Mouse (Mus musculus): ENCODE data around the gene Fbxw8. TPM values are rescaled to one million over a fixed set of nuclear protein-coding genes. Genes with fewer than 3 reads are reported as not detected.
A peak's percentile ranks its signal among the peaks of the same experiment; 100 is the strongest.

Fbxw8 gene
- polyA plus RNA-seq, 1 experiment from 2014 or later: 26.0 TPM

- no peak overlapping the region for H3K27ac ChIP-seq (ENCODE audit: low read length)
- no peak for ATAC-seq (ENCODE audit: low read depth)
- 73% methylated on average over 6 of the region's 6 CpGs for WGBS
Measured at GRCm38 (mm10) chr5:118078550-118078949, 76.7 kb downstream of the Fbxw8 start.

GRCm38 (mm10) chr5:118076721-118077592 is 78.3 kb downstream of the Fbxw8 start:
- H3K36me3 ChIP-seq (ENCODE audit: control insufficient read depth, insufficient read depth, low read length): peaks cover 28% of the 10 kb centered on the region
- no peak overlapping the region for H3K27ac ChIP-seq (ENCODE audit: low read length)
- H3K4me3 ChIP-seq (ENCODE audit: low read length): no peak overlapping the region
- H3K9me3 ChIP-seq (ENCODE audit: control insufficient read depth, low read length): no peaks in the 10 kb centered on the region
- 0 out of 2 replicates have a peak, but pooled peaks cover 3% of the 10 kb centered on the region for H3K4me1 ChIP-seq (replicated peaks; ENCODE audit: control insufficient read depth, insufficient read depth, low read length)
- 71% methylated on average over 15 of the region's 15 CpGs for WGBS
- no peak overlapping the region for H3K4me2 ChIP-seq (ENCODE audit: low read depth, low read length)
- no peak for ATAC-seq (ENCODE audit: low read depth)
- H3K9ac ChIP-seq (ENCODE audit: low read length): no peak overlapping the region
- H3K27me3 ChIP-seq (ENCODE audit: control insufficient read depth, insufficient read depth, low read depth, low read length): no peaks in the 10 kb centered on the region

More at GRCm38 (mm10) chr5:118078550-118078949, 76.7 kb downstream of the Fbxw8 start:
- Histone ChIP-seq H3K9ac (ENCODE audit: low read length) (no peak overlapping the region), H3K36me3 (ENCODE audit: control insufficient read depth, insufficient read depth, low read length) (peaks cover 26% of the 10 kb centered on the region), H3K4me1 (replicated peaks; ENCODE audit: control insufficient read depth, insufficient read depth, low read length) (peaks cover 12% of the 10 kb centered on the region), H3K4me3 (ENCODE audit: low read length) (no peak overlapping the region), H3K9me3 (ENCODE audit: control insufficient read depth, low read length) (no peaks in the 10 kb centered on the region), H3K4me2 (ENCODE audit: low read depth, low read length) (no peak overlapping the region), H3K27me3 (ENCODE audit: control insufficient read depth, insufficient read depth, low read depth, low read length) (no peaks in the 10 kb centered on the region)

GRCm38 (mm10) chr5:118073213-118073773 is 82.0 kb downstream of the Fbxw8 start:
- WGBS: 92% methylated on average over 15 of the region's 15 CpGs
- Histone ChIP-seq H3K9ac (ENCODE audit: low read length) (no peak overlapping the region), H3K4me3 (ENCODE audit: low read length) (no peak overlapping the region), H3K27ac (ENCODE audit: low read length) (no peak overlapping the region), H3K9me3 (ENCODE audit: control insufficient read depth, low read length) (no peaks in the 10 kb centered on the region), H3K4me1 (replicated peaks; ENCODE audit: control insufficient read depth, insufficient read depth, low read length) (no peaks in the 10 kb centered on the region), H3K27me3 (ENCODE audit: control insufficient read depth, insufficient read depth, low read depth, low read length) (no peaks in the 10 kb centered on the region), H3K36me3 (ENCODE audit: control insufficient read depth, insufficient read depth, low read length) (peaks cover 25% of the 10 kb centered on the region), H3K4me2 (ENCODE audit: low read depth, low read length) (no peak overlapping the region)
- no peak for ATAC-seq (ENCODE audit: low read depth)

- Histone ChIP-seq H3K27ac (ENCODE audit: low read length) (no peak overlapping the region), H3K27me3 (ENCODE audit: control insufficient read depth, insufficient read depth, low read depth, low read length) (no peaks in the 10 kb centered on the region), H3K36me3 (ENCODE audit: control insufficient read depth, insufficient read depth, low read length) (peaks cover 25% of the 10 kb centered on the region)
Measured at GRCm38 (mm10) chr5:118071766-118072165, 83.5 kb downstream of the Fbxw8 start.

GRCm38 (mm10) chr5:118069315-118069714 is 85.9 kb downstream of the Fbxw8 start:
- H3K4me1 ChIP-seq (replicated peaks; ENCODE audit: control insufficient read depth, insufficient read depth, low read length): peaks cover 5% of the 10 kb centered on the region; the same call in 1 of the 2 replicates
- peaks cover 11% of the 10 kb centered on the region for H3K36me3 ChIP-seq (ENCODE audit: control insufficient read depth, insufficient read depth, low read length)
- H3K9me3 ChIP-seq (ENCODE audit: control insufficient read depth, low read length): no peaks in the 10 kb centered on the region
- H3K27me3 ChIP-seq (ENCODE audit: control insufficient read depth, insufficient read depth, low read depth, low read length): no peaks in the 10 kb centered on the region
- H3K4me2 ChIP-seq (ENCODE audit: low read depth, low read length): no peak overlapping the region
- peak; percentile 57; the same call in 1 of the 2 replicates for ATAC-seq (ENCODE audit: low read depth)
- WGBS: 32% methylated on average over 9 of the region's 9 CpGs
- no peak overlapping the region for H3K27ac ChIP-seq (ENCODE audit: low read length)
- H3K4me3 ChIP-seq (ENCODE audit: low read length): no peak overlapping the region
- H3K9ac ChIP-seq (ENCODE audit: low read length): no peak overlapping the region

More at GRCm38 (mm10) chr5:118071766-118072165, 83.5 kb downstream of the Fbxw8 start:
- ATAC-seq (ENCODE audit: low read depth): no peak
- no peaks in the 10 kb centered on the region for H3K9me3 ChIP-seq (ENCODE audit: control insufficient read depth, low read length)
- H3K9ac ChIP-seq (ENCODE audit: low read length): no peak overlapping the region
- no peak overlapping the region for H3K4me3 ChIP-seq (ENCODE audit: low read length)
- no peaks in the 10 kb centered on the region for H3K4me1 ChIP-seq (replicated peaks; ENCODE audit: control insufficient read depth, insufficient read depth, low read length)
- no peak overlapping the region for H3K4me2 ChIP-seq (ENCODE audit: low read depth, low read length)
- WGBS: 91% methylated on average over 5 of the region's 5 CpGs

GRCm38 (mm10) chr5:118067984-118068494 is 87.2 kb downstream of the Fbxw8 start:
- ATAC-seq (ENCODE audit: low read depth): peak; percentile 71
- Histone ChIP-seq H3K4me2 (ENCODE audit: low read depth, low read length) (no peak overlapping the region), H3K27ac (ENCODE audit: low read length) (no peak overlapping the region), H3K27me3 (ENCODE audit: control insufficient read depth, insufficient read depth, low read depth, low read length) (no peaks in the 10 kb centered on the region), H3K4me3 (ENCODE audit: low read length) (no peak overlapping the region), H3K9me3 (ENCODE audit: control insufficient read depth, low read length) (no peaks in the 10 kb centered on the region), H3K4me1 (replicated peaks; ENCODE audit: control insufficient read depth, insufficient read depth, low read length) (peaks cover 5% of the 10 kb centered on the region), H3K36me3 (ENCODE audit: control insufficient read depth, insufficient read depth, low read length) (peaks cover 5% of the 10 kb centered on the region), H3K9ac (ENCODE audit: low read length) (no peak overlapping the region)
- WGBS: 67% methylated on average over 9 of the region's 9 CpGs

- WGBS: 62% methylated on average over 4 of the region's 4 CpGs
- H3K4me3 ChIP-seq (ENCODE audit: low read length): no peak overlapping the region
- peak; percentile 13; the same call in 1 of the 2 replicates for ATAC-seq (ENCODE audit: low read depth)
- no peak overlapping the region for H3K27ac ChIP-seq (ENCODE audit: low read length)
- H3K36me3 ChIP-seq (ENCODE audit: control insufficient read depth, insufficient read depth, low read length): peaks cover 3% of the 10 kb centered on the region
- no peaks in the 10 kb centered on the region for H3K9me3 ChIP-seq (ENCODE audit: control insufficient read depth, low read length)
- H3K9ac ChIP-seq (ENCODE audit: low read length): no peak overlapping the region
- no peak overlapping the region for H3K4me2 ChIP-seq (ENCODE audit: low read depth, low read length)
- no peaks in the 10 kb centered on the region for H3K27me3 ChIP-seq (ENCODE audit: control insufficient read depth, insufficient read depth, low read depth, low read length)
- peaks cover 5% of the 10 kb centered on the region for H3K4me1 ChIP-seq (replicated peaks; ENCODE audit: control insufficient read depth, insufficient read depth, low read length)
Measured at GRCm38 (mm10) chr5:118067572-118067971, 87.7 kb downstream of the Fbxw8 start.

- Histone ChIP-seq H3K27ac (ENCODE audit: low read length) (no peak overlapping the region), H3K4me2 (ENCODE audit: low read depth, low read length) (no peak overlapping the region), H3K27me3 (ENCODE audit: control insufficient read depth, insufficient read depth, low read depth, low read length) (no peaks in the 10 kb centered on the region), H3K4me3 (ENCODE audit: low read length) (no peak overlapping the region), H3K36me3 (ENCODE audit: control insufficient read depth, insufficient read depth, low read length) (peaks cover 3% of the 10 kb centered on the region), H3K9ac (ENCODE audit: low read length) (no peak overlapping the region), H3K9me3 (ENCODE audit: control insufficient read depth, low read length) (no peaks in the 10 kb centered on the region), H3K4me1 (replicated peaks; ENCODE audit: control insufficient read depth, insufficient read depth, low read length) (peaks cover 5% of the 10 kb centered on the region)
- ATAC-seq (ENCODE audit: low read depth): no peak
- 60% methylated on average over 5 of the region's 5 CpGs for WGBS
Measured at GRCm38 (mm10) chr5:118066828-118067227, 88.4 kb downstream of the Fbxw8 start.

- Histone ChIP-seq H3K4me3 (ENCODE audit: low read length) (no peak overlapping the region), H3K27ac (ENCODE audit: low read length) (peak overlapping the region; percentile 42), H3K4me2 (ENCODE audit: low read depth, low read length) (no peak overlapping the region), H3K27me3 (ENCODE audit: control insufficient read depth, insufficient read depth, low read depth, low read length) (no peaks in the 10 kb centered on the region), H3K9me3 (ENCODE audit: control insufficient read depth, low read length) (no peaks in the 10 kb centered on the region), H3K36me3 (ENCODE audit: control insufficient read depth, insufficient read depth, low read length) (peaks cover 3% of the 10 kb centered on the region), H3K4me1 (replicated peaks; ENCODE audit: control insufficient read depth, insufficient read depth, low read length) (peaks cover 5% of the 10 kb centered on the region), H3K9ac (ENCODE audit: low read length) (no peak overlapping the region)
- no peak for ATAC-seq (ENCODE audit: low read depth)
- 74% methylated on average over 19 of the region's 19 CpGs for WGBS
Measured at GRCm38 (mm10) chr5:118065516-118066255, 89.6 kb downstream of the Fbxw8 start.
